Mouse (Mus musculus): ENCODE measurements around the gene Tmem160.

DNA sequence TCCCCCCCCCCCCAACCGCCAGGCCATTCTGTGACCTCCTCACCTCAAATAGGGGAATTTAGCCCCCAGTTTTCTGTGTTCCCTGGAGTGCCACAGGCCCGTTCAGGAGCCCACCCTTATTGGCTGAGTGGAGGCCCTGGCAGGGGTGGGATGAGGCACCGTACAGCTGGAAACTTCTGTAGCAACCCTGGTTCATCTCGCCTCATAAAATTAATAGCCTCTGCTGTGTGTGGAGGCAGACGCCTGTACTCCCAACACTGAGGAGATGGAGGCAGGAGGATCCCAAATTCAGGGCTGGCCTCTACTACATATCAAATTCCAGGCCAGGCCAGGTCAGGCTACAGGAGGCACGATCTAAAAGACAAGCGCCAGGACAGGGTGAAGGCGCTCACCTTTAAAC is 21.3 kb downstream of the Tmem160 start:
- TF ChIP-seq CTCF (IDR thresholded peaks at IDR 0.05) (no peak), EP300 (IDR thresholded peaks at IDR 0.05) (no peak)

Measured in lung, postnatal 0 days (tissue).